Mouse (Mus musculus) cerebellum, adult 11-12 months (tissue): ENCODE measurements around the gene C1qb.

ENCODE experiments used
- DNase-seq: peaks from one replicate; pipeline ENCODE4 v3.0.0; 2022

Gene C1qb

GRCm38 (mm10) chr4:136886101-136886500, at the start of gene C1qb:
TSS of gene C1qb (minus strand) at chr4:136886187.
- DNase-seq, result no peak

GRCm38 (mm10) chr4:136934746-136935613, 49.0 kb upstream of the C1qb start:
- no peak for DNase-seq

GRCm38 (mm10) chr4:136930474-136930873, 44.5 kb upstream of the C1qb start:
- no peak for DNase-seq

- DNase-seq, result peak; percentile 58
Observed at GRCm38 (mm10) chr4:136928928-136929327, 42.9 kb upstream of the C1qb start.

GRCm38 (mm10) chr4:136925804-136926203, 39.8 kb upstream of the C1qb start:
- no peak for DNase-seq

- DNase-seq, result no peak
Observed at GRCm38 (mm10) chr4:136924529-136924928, 38.5 kb upstream of the C1qb start.

GRCm38 (mm10) chr4:136919526-136919925, 33.5 kb upstream of the C1qb start:
- no peak for DNase-seq

- DNase-seq, result no peak
Observed at GRCm38 (mm10) chr4:136918834-136919233, 32.8 kb upstream of the C1qb start.

- peak; percentile 22 for DNase-seq
Observed at GRCm38 (mm10) chr4:136917165-136917524, 31.2 kb upstream of the C1qb start.

GRCm38 (mm10) chr4:136916359-136917164, 30.6 kb upstream of the C1qb start:
- peak; percentile 53 for DNase-seq

- DNase-seq, result no peak
Observed at GRCm38 (mm10) chr4:136912841-136913240, 26.9 kb upstream of the C1qb start.

GRCm38 (mm10) chr4:136911804-136912203, 25.8 kb upstream of the C1qb start:
- no peak for DNase-seq

- no peak for DNase-seq
Observed at GRCm38 (mm10) chr4:136911211-136911646, 25.2 kb upstream of the C1qb start.

- no peak for DNase-seq
Observed at GRCm38 (mm10) chr4:136907809-136908208, 21.8 kb upstream of the C1qb start.

- no peak for DNase-seq
Observed at GRCm38 (mm10) chr4:136907033-136907432, 21.0 kb upstream of the C1qb start.

- no peak for DNase-seq
Observed at GRCm38 (mm10) chr4:136904767-136905539, 19.0 kb upstream of the C1qb start.

- DNase-seq, result no peak
Observed at GRCm38 (mm10) chr4:136899154-136899553, 13.2 kb upstream of the C1qb start.

GRCm38 (mm10) chr4:136898637-136899036, 12.7 kb upstream of the C1qb start, which contains the start of gene C1qa:
TSS of gene C1qa (minus strand) at chr4:136898803.
- DNase-seq, result no peak

- DNase-seq, result no peak
Observed at GRCm38 (mm10) chr4:136898084-136898598, 12.2 kb upstream of the C1qb start.

- no peak for DNase-seq
Observed at GRCm38 (mm10) chr4:136896461-136896860, 10.5 kb upstream of the C1qb start.

- no peak for DNase-seq
Observed at GRCm38 (mm10) chr4:136895861-136896260, 9.9 kb upstream of the C1qb start.

GRCm38 (mm10) chr4:136894821-136895220, 8.8 kb upstream of the C1qb start:
- DNase-seq, result no peak
